16 mouse cellular contexts compared by ENCODE assay signal in the genomic region with DNA sequence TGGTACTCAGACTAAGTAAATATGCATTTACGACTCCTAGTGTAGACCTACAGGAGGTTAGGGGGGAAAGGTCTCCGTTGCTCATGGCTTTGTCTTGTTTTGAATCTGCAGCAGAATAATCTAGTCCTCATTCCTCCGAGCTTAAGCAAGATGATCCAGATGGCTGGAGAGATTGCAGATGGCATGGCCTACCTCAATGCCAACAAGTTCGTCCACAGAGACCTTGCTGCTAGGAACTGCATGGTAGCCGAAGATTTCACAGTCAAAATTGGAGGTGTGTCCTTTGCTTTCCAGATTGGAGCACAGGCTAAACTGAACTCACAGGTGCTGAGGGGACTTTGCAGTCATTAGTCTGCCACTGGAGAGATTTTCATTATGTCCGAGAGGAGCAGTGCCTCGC. TPM values are rescaled to one million over a fixed set of nuclear protein-coding genes. Genes with fewer than 3 reads are reported as not detected.
A peak's percentile ranks its signal among the peaks of the same experiment; 100 is the strongest.
DNase-seq lines count a peak whose midpoint lies in the region; ATAC-seq lines count a peak whose summit lies in the region.
"Had no signal": no experiment of that assay in that cellular context is flagged by ENCODE, and none has a peak within 500 bp of the region (broad histone marks: within the 10 kb centered on the region; RNA-seq: fewer than 3 reads in every experiment).

No protein-coding gene starts in this region.

- peak; percentile 85 for DNase-seq in brain, adult 2 months (ENCODE audit: low read depth, low spot score)
- DNase-seq in cerebellum, adult 11 months, result peak; percentile 36
- peak; percentile 36 for DNase-seq in cerebellum, adult 8-10 months
- peak; percentile 51 to 73 for DNase-seq in cerebellum, postnatal 14 days
- no peak for DNase-seq in adrenal gland, adult (ENCODE audit: inconsistent age in 2 of 2, low spot score in 1 of 2)
- DNase-seq in adrenal gland, postnatal 25 days, result no peak
- DNase-seq in urinary bladder, postnatal 25 days (ENCODE audit: low spot score), result no peak
- DNase-seq: adrenal gland, adult 8-10 months; gastrocnemius, postnatal 36 days; heart, adult 18-20 months; heart, postnatal 10 days; kidney, adult 2 months had no signal

- no peak for ATAC-seq in erythroid progenitor cell, adult 5-6 weeks (replicated peaks; ENCODE audit: low FRiP score, poor library complexity, severe bottlenecking)
- ATAC-seq: forebrain, embryonic 15.5 days; intestine, embryonic 16.5 days had no signal

RNA-seq across cellular contexts. Expression of gene Pgpep1l, which starts 52.1 kb away (rescaled TPM):
- not detected in 2 replicates for total RNA-seq in erythroid progenitor cell, adult 5-6 weeks (2015; ENCODE audit: low replicate concordance)
- total RNA-seq in erythroid progenitor cell, adult 5-6 weeks (2017; ENCODE audit: low replicate concordance), result not detected in 2 replicates
- not detected in 2 replicates for total RNA-seq in adrenal gland, postnatal 25 days (2021)
- total RNA-seq: heart, adult 18-20 months; heart, postnatal 10 days; hematopoietic stem cell, adult 5-6 weeks had no signal

Comparison
In these comparisons a context has a peak if more than half of its experiments do, and no peak if none do; other contexts are left out.
1. DNase-seq: peak in brain, adult 2 months (single experiment), cerebellum, adult 11 months (single experiment), cerebellum, adult 8-10 months (single experiment) and cerebellum, postnatal 14 days (2 of 2); none in adrenal gland, adult (0 of 2), adrenal gland, postnatal 25 days (single experiment) and urinary bladder, postnatal 25 days (single experiment).